Mouse (Mus musculus) megakaryocyte, embryonic 14.5 days (primary cell): ENCODE measurements around the gene Trpm5.

Experiments used
- FLI1 ChIP-seq: IDR thresholded peaks from 2 replicates; pipeline ENCODE4 v1.6.1; 2012; ENCODE audit warnings: low read length, inconsistent platforms, mixed read lengths
- GATA1 ChIP-seq: IDR thresholded peaks from 3 replicates; pipeline ENCODE4 v1.6.1; 2012; ENCODE audit warnings: mixed read lengths, low read length, inconsistent platforms, borderline replicate concordance

DNA sequence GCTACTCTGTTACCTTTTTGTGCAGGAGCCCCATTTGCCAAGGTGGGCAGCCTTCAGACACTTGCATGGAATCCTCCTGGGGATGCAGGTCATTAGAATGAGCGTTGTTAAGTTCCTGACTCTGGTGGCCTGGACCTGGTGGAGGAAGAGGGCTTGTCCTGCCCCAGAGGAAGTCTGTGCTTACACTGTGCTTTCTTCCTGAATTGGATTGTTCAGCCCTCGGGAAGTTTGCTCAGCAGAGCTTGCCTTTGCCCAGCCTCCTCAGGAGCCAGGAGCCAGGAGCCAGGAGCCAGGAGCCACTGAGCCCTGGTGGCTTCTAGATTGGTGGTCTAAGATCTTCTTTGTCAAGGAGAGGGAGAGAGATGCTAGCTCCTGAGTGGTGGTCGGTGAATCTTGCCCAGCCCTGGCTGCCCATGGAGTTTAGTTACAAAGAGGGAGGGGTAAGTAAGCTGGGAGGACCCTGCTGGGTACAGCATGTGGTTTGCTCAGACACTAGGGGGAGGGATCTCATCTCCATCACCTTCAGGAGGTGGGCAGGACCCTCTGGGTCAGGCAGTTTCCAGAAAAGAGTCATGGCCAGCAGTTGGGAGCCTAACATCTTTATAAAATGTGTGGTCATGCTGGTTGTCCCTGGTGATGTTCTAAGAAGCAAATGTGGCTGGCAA, 14.7 kb upstream of the Trpm5 start:
- TF ChIP-seq GATA1 = no peak
- no peak for TF ChIP-seq FLI1
